Mouse (Mus musculus) NIH3T3 (cell line): ENCODE data around the gene Arid2.
A peak's percentile ranks its signal among the peaks of the same experiment; 100 is the strongest.

Experiments
- DNase-seq: peaks from one replicate; pipeline ENCODE4 v3.0.0-alpha.2; 2012; ENCODE audit warnings: low read depth

The Arid2 gene

DNA sequence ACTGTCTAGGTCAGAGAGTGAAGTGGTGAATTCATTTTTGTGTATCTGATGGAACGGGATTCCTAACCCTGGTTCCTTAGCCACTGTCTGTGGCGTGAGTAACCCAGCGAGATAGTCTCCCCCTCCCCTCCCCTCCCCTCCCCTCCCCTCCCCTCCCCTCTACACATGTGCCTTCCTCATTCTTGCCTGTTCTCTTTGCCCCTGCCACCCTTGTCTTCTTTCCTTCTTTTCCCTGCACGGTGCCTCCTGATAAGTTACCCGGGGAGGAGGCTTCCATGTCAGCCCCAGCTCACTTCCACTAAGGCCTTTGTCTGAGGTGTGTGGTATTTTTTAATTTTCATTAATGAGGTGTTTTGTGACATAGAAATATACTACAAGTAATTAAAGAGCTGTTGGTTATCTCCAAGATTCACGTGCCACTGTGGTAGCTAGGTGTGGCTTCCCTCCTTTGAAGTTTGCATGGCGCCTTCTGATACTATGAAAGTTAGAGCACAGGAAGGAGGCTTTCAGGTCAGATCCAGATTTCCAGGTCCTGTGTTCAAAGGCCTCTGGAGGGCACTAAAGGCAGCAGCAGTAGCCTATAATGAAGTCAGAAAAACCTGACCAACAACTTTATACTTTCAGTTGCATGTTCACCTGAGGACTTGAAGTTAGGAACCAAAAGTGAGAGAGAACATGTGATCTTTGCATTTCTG is 57.4 kb downstream of the Arid2 start:
- DNase-seq = no peak

DNA sequence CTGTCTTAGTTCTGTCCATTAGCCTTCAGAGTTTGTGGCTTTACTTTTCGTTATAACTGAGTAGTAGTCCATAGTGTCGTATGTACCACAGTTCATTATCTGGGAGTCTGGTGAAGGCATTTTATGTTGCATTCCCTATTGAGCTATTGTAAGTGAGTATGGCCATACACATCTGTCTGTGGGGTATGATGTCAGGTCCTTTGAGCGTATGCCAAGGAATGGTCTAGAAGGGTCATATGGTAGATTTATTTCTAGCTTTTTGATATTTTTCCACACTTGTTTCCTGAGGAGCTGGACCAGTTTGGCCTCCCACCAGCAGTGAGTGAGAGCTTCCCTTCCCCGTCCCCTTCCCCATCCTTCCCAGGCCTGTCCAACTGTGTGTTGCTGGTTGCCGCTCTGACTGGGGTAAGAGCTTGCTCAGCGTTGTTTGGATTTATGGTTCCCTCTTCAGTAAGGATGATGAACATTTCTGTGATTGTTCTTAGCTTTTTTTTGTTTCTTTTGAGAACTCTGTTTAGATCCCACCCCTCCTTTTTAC is 58.1 kb downstream of the Arid2 start:
- DNase-seq = peak; percentile 51

DNA sequence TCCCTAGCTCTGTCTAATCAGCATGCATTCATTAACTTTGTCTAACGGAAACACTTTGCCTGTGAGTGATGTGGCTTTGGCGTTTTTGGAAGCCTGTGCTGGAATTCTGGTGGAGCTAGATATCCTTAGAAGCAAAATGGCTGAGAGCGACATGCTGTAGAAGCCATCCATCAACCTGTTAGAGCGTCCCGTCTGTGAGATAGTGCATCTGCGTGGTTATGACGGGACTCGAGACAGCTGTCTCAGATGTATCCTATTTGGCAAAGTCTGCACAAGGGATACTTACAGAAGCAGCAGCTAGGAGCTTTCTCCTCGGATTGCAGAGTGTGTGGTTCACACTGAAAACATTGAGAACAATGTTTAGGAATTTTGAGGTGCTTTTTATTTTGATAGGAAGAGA is 64.1 kb downstream of the Arid2 start:
- DNase-seq = no peak

DNA sequence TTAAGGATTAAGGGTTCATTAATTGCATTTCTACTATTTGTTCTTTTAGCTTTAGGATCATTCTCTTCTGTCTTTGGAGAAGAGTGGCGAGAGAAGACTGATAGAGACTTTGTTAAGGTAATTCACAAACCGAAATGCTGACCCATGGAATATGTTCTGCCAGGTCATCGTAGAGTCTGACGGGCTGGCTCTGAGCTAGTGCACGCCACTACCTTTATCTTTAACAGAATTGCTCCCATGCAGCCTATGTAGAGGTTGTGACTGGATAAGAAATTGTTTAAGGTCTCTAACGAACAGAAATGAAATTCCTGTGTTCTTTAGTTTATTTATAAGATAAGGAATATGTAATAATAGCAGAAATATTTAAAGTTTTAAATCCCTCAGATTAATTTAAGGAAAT is 71.6 kb downstream of the Arid2 start:
- DNase-seq = no peak

DNA sequence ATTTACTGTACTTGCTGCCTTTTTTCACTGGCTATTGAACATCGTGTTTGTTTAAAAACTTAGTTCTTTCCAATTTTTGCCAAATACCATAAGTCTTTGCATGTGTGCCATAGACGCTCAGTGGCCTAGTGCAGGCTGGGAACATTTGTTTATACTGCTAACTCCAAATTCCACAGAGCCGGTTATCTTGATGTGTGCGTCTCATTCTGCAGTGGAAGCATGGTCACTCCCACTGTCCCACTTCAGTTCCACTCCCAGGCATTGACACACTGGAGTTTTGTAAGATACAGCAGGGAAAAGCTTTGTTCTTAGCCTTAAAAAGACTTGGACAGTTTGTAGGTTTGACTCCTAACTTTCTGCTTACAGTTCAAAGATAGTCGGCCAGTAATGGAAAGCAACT is 73.3 kb downstream of the Arid2 start:
- no peak for DNase-seq

DNA sequence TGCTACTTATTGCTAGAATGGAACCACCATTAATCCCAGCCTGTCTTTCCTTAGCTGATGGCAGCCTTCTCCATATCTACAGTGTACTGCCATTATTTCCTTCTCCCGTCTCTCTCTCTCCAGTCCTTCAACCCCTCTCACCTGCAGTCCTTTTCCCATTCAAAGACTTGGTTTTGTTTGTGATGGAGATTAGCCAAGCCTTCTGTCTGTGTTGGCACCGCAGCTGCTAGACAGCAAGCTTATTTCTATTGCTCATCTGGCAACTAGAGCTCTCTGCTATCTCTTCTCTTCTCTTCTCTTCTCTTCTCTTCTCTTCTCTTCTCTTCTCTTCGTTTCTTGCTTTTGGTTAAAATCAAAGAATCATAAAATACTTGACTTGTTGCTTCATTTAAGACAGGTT is 78.0 kb downstream of the Arid2 start:
- DNase-seq = no peak

DNA sequence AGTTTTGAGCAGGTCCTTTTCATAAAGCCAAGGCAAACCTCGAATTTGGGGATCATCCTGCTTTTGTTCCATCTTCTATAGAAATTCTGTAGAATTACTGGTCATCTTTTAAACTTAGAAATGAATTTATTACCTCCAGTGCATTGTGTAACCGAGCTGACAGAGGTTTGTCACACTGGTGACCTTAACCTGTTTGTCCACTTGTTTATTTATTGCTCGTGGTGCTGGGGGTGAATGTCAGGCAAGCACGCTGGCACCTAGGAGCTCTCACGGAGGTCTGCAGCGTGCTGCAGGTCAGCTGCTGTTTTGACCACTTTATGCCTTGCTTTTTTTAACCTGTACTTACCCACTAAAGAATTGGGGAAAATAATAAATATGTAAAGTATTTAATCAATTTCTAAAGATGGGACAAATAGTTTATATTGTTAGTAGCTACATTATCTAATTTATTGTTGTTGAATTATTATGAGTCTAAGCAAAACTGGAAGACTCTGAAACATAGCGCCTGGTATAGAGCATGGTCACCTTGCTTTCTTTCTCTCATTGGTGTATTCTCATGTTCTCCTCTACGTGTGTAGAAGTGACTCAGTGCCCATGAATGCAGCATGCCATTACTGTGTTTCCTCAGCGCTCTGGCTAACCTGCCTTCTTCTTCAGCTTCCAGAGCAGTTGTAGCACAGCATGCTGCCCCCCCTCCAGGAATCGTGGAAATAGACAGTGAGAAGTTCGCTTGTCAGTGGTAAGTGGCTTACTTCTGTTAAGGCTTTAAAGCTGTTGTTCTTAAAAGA is 79.1 kb downstream of the Arid2 start:
- DNase-seq = peak; percentile 35

DNA sequence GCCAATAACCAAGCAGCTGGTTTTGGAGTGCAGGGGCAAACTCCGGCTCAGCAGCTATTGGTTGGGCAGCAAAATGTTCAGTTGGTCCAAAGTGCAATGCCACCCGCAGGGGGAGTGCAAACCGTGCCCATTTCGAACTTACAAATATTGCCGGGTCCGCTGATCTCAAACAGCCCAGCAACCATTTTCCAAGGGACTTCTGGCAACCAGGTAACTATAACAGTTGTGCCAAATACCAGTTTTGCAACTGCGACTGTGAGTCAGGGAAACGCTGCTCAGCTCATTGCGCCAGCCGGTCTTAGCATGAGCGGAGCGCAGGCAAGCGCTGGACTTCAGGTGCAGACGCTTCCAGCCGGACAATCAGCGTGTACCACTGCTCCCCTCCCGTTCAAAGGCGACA is 84.0 kb downstream of the Arid2 start:
- DNase-seq = no peak

DNA sequence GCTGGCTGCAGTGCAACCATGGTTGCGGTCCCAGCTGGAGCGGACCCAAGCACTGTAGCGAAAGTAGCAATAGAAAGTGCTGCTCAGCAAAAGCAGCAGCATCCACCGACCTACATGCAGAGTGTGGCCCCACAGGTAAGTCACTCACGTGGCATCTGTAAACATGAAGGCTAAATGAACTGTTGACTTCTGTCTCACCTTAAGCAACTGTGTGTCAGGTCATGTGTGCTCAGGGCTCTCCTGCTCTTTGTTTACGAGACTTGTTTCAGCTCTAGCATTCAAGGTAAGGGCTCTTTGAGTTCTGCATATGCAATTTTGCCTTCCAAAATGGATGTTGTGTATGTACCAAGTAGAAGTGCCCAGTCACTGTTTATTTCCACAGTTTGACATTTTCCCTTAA is 85.3 kb downstream of the Arid2 start:
- DNase-seq = no peak

DNA sequence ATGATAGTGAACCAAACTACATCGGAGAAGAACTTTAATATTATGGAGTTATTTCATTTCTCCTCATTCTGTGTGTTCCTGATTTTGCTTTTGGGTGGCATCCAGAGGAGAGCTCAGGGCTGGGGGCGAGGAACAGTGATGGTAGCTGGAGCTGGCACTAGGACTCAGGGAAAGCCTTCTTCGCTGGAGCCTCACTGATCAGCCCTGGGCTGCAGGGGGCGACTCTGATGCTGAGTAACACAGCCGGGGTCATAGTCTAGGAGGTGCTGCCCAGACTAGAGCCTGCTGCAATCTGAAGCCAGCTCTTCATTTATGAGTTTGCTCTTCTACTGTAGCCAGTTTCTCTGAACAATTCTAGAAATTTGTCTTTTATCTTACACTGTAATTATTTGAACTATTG is 85.8 kb downstream of the Arid2 start:
- DNase-seq = peak; percentile 32

DNA sequence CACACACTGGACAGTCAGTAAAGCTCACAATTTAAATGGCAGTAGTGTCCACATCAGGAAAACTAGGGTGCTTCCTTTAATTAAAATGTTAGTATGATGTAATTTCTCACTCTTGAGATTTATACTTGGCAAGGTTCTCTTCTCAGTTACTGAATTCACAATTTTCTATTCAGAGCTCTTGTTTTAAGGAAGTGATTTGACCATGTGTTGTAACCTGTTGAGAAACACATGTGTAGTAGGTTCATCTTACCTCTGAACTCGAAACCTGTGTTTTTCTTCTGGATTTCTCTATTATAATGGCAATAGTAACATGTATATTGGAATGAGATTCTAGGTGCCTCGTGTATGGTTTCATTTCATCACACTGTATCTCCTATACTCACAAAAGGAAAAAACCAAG is 88.9 kb downstream of the Arid2 start:
- DNase-seq = no peak

DNA sequence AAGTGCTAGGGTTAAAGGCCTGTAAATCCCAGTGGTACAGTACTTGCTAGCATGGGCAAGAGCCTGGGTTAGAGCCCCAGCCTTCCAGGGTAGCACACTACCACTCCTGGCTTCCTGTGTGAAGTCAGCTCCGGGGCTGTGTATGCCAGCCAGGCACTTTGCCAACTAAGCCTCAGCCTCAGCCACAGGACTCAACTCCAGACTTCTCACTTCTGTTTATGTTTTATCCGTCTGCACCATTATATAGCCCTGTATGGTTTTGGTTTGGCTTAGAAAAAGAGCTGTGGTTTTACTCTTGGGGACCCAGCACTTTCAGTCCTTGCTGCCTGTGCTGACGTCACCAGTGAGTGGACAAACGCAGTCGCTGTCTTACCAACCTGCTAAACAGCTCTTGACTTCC is 89.9 kb downstream of the Arid2 start:
- peak; percentile 85 for DNase-seq

DNA sequence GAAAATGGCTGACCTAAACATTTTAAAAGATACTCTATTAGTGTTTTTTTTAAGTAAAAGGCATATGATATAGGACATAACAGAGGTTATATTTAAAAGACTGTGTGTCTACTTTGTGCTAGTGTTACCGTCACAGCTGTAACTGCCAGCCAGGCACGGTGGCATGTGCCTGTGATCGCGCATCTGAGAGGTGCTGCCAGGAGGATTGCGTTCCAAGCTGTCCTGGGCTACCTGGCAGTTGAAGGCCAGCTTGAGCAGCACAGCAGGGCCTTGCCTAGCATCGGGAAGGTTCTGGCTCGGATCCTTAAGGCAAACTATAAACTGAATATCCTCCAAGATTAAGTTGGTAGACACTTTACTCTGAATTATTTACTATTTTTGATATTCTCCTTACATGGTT is 90.4 kb downstream of the Arid2 start:
- peak; percentile 30 for DNase-seq

DNA sequence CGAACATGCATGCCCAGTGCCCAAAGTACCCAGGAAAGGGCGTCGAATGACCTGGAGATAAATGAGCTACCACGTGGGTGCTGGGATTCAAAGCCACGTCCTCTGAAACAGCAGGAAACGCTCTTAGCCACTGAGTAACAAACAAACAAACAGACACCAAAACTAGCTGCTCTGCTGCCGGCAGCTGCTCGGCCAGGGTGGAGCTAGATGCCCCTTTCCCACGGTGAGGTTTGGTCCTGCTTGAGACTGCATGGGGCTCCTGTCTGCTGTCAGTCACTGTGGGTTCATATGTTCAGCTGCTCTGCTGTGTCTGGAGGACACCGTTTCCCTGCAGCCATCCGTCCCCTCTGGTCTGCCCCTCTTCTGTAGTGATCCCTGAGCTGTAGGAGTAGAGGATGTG is 94.9 kb downstream of the Arid2 start:
- no peak for DNase-seq

DNA sequence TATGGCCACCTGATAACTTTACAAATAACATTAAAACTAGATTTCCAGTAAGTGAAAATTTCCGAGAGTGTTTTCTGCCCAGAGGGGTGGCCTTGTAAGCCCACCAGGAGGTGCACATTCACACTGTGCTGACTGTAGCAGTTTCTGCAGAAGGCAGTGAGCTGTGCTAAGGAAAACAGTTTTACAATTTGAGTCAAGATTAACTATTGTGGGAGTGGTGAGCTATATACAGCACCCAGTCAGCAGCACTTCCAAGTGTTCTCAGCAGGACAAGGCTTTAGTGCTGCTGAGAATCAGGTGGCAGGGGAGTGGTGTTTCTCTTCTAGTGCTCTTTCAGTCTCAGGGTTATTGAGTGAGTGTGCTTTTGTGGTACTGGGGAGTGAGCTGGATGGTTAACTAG is 101.2 kb downstream of the Arid2 start:
- DNase-seq = no peak

DNA sequence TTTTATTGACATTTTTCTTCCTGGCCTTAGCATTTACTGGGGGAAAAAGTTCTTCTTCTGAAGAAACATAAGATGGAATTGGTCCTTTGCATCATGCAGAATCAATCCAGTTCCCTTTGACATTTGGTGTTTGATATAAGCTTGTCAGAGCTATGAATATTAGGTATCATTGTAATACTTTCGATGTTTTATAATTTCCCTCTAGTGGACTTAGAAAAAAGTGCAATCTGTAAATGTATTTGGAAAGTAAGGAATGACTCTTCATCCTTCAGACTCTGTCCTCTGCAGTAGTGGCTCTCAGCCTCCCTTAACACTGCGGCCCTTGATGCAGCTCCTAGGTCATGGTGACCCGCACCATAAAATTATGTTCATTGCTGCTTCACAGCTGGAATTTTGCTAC is 105.6 kb downstream of the Arid2 start:
- DNase-seq = peak; percentile 28

DNA sequence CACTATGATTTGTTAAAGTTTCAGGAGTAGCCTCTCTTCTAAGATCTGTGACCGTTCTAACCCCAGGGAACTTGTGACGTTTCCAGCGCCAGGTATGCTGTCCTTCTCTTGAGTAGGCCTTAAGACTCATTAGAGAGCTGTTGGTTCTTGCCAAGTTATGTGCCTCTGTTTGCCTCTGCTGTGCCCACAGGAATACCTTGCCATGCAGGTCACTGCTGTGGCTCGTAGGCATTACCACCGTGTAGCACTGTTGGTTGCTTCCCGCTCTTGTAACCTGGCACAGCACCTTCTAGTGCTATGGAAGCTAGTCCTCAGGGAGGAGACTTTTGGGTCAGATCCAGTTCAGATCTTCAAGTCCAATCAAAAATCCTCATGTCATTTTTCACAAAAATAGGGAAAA is 107.8 kb downstream of the Arid2 start:
- no peak for DNase-seq

DNA sequence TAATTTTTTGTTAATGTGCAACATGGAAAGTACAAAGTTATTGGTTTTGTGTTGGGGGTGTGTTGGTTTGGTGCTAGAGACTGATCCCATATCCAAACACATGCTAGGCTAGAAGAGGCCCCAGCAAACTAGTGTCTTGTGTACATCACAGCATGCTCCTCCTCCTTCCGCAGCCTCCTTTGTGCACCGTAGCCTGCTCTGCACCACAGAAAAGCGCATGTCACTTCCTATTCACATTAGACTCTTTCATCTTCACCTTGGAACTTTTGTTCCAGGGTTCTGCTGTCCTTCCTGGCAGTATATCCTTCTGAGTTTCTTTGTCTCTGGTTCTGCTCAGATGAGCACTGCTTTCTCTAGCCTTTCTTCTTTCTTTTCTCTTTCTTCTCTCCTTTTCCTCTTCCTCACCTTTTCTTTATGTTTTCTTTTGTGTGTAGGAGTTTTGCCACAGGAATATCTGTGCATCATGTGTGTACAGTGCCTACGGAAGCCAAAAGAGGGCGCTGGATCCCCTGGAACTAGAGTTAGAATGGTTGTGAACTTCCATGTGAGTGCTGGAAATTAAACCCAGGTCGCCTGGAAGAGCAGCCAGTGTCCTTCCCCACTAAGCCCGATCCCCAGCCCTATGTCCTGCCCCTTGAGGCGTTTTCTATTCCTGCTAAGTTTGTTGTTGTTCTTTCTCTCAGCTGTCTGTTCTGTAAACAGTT is 109.5 kb downstream of the Arid2 start:
- DNase-seq = no peak

DNA sequence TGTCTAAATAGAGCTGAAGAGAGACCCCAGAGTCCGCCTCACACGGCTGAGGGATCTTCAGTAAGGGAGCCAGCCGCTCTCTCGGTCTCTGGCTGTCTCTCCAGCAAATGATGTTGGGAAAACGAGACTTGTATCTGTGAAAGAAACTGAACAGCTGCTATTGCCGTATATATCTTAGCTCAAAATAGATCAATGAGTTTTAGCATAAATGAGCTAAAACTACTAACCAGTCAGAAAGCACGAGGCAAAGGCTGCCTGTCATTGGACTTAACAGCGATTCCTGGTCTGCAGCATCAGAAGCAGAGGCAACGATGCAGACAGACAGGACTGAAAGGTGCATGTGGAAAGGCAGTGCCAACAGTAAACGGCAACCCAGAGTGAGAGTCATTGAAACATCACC is 111.0 kb downstream of the Arid2 start:
- no peak for DNase-seq

DNA sequence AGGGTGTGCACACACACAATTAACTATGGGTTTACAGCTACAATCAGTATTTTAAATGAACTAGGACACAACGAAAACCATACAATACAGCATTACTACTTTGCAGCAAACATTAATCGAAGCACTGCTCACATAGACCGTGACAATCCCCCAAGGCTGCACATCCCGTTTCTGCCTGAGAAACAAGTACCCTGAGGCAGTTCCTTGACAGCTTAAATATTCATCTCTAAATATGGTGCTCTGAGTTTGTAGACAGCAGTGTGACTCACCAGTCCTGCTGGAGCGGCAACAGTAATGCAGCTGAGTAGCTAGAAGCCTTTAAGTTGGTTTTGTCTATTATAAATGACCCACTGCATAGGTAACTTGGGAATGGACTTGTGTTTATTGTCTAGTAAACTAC is 118.2 kb downstream of the Arid2 start:
- DNase-seq = peak; percentile 79

DNA sequence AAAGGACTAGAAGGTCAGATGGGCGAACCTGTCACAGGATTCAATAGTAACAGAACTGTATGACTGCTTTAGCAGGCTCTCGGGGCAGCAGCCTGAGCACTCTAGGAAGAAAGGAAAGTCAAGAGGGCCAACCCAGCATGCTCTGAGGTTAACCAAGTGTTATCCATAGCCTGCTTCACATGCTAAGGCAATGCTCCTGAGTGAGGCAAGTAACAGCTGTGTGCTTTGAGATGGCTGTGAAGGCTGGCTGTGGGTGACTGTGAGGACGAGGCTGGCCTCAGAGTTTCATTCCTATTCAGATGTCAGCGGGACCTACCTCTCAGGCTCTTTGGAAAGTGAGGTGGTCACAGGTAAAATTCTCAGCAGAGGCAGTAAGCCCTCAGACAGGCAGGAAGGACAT is 118.9 kb downstream of the Arid2 start:
- DNase-seq = no peak

DNA sequence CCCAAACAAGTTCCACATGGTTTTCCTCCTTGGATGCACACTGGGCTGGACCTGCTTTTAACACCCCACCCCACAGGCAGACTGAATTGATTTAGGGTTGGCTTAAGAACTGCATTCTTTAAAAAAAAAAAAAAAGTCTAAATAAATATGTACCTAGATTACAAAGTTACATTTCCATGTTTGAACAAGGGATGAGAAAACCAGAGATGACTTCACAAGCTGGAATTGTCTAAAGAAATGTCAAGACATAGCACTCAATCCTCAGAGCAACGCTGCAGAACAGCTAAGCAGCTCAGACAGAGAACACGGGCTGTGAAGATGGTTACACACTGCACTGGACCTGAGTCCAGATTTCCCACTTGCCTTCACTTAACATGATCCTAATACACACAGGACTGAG is 119.8 kb downstream of the Arid2 start:
- peak; percentile 66 for DNase-seq

DNA sequence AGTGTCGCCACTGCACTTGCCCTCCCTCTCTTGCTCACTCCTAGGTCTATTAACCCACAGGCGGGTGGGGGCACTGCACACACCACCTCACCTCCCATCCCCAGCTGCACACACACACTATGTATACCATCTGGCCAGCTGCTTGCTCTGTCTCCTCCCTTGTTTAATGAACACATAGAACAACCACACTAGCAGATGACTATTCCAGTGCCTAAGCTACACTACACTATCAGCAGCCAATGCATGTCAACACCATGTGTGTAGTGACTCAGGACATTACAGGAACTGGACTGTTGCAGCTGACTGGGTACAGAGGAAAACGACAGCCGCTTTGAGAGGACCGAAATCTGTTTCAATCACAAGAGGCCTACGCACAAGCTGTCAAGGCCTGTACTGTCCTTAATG is 121.4 kb downstream of the Arid2 start:
- peak; percentile 22 for DNase-seq
